Mouse (Mus musculus) megakaryocyte-erythroid progenitor cell, adult 5-6 weeks (primary cell): ENCODE results near the gene Mrtfb. TPM values are rescaled to one million over a fixed set of nuclear protein-coding genes. Genes with fewer than 3 reads are reported as not detected.

ENCODE experiments used
- ATAC-seq: replicated peaks from 2 replicates; pipeline ENCODE4 v1.8.0; 2016; ENCODE audit warnings: mild to moderate bottlenecking, inconsistent platforms; ENCODE audit not compliant: severe bottlenecking, poor library complexity, low FRiP score, low TSS enrichment
- total RNA-seq, 2 experiments: library from RNA; stranded (forward) in 1 of 2; stranded (reverse) in 1 of 2; fragments of 200-1000, 215-1000 nt in 1 of 2; fragments of >200 nt in 1 of 2; fragmentation: Nextera tagmentation in 1 of 2; gene quantifications; 2 replicates each; pipeline ENCODE4 v1.2.3; 2014 to 2017

Mrtfb gene
- total RNA-seq, 2 experiments from 2014 or later = 2.3 to 10.7 TPM

- ATAC-seq = no peak
Observed at GRCm38 (mm10) chr16:13425804-13426203, 169.5 kb downstream of the Mrtfb start.

- ATAC-seq = no peak
Observed at GRCm38 (mm10) chr16:13426831-13427589, 170.7 kb downstream of the Mrtfb start.

- peak; percentile 46; the same call in 1 of the 2 replicates for ATAC-seq
Observed at GRCm38 (mm10) chr16:13428077-13428476, 171.8 kb downstream of the Mrtfb start.

GRCm38 (mm10) chr16:13428806-13429205, 172.5 kb downstream of the Mrtfb start:
- no peak for ATAC-seq

- no peak for ATAC-seq
Observed at GRCm38 (mm10) chr16:13429921-13430606, 173.8 kb downstream of the Mrtfb start.

GRCm38 (mm10) chr16:13430940-13431339, 174.7 kb downstream of the Mrtfb start:
- ATAC-seq = 0 out of 2 replicates have a peak, but pooled peaks have one; percentile 35

- ATAC-seq = no peak
Observed at GRCm38 (mm10) chr16:13435627-13436026, 179.3 kb downstream of the Mrtfb start.

GRCm38 (mm10) chr16:13437037-13437769, 180.9 kb downstream of the Mrtfb start:
- peak; percentile 76 for ATAC-seq

- peak; percentile 79 for ATAC-seq
Observed at GRCm38 (mm10) chr16:13437770-13438372, 181.6 kb downstream of the Mrtfb start.

- ATAC-seq = peak; percentile 42
Observed at GRCm38 (mm10) chr16:13440468-13440867, 184.2 kb downstream of the Mrtfb start.

GRCm38 (mm10) chr16:13443764-13444163, 187.5 kb downstream of the Mrtfb start:
- no peak for ATAC-seq

GRCm38 (mm10) chr16:13445461-13445860, 189.2 kb downstream of the Mrtfb start:
- no peak for ATAC-seq

GRCm38 (mm10) chr16:13446488-13446887, 190.2 kb downstream of the Mrtfb start:
- no peak for ATAC-seq

- ATAC-seq = no peak
Observed at GRCm38 (mm10) chr16:13446971-13447283, 190.6 kb downstream of the Mrtfb start.

GRCm38 (mm10) chr16:13447284-13448050, 191.2 kb downstream of the Mrtfb start:
- ATAC-seq = no peak

- peak; percentile 54 for ATAC-seq
Observed at GRCm38 (mm10) chr16:13448051-13448705, 191.9 kb downstream of the Mrtfb start.

- no peak for ATAC-seq
Observed at GRCm38 (mm10) chr16:13448706-13449090, 192.4 kb downstream of the Mrtfb start.

GRCm38 (mm10) chr16:13449491-13449890, 193.2 kb downstream of the Mrtfb start:
- no peak for ATAC-seq

- no peak for ATAC-seq
Observed at GRCm38 (mm10) chr16:13450831-13451230, 194.6 kb downstream of the Mrtfb start.
